Mouse (Mus musculus): ENCODE results near the gene Plxna1. TPM values are rescaled to one million over a fixed set of nuclear protein-coding genes. Genes with fewer than 3 reads are reported as not detected.

Gene Plxna1
- polyA plus RNA-seq, 1 experiment from 2014 or later, result 33.2 TPM

- Histone ChIP-seq H3K27me3 (no peaks in the 10 kb centered on the region), H3K9ac (no peak overlapping the region), H3K27ac (replicated peaks) (no peak overlapping the region; the same call in 1 of the 2 replicates), H3K4me1 (peaks cover 76% of the 10 kb centered on the region), H3K9me3 (replicated peaks) (no peaks in the 10 kb centered on the region), H3K4me3 (replicated peaks) (no peak overlapping the region), H3K36me3 (peaks cover 44% of the 10 kb centered on the region; the same call in 1 of the 2 replicates), H3K4me2 (replicated peaks) (no peak overlapping the region)
- WGBS, result 67% methylated on average over 1 of the region's 1 CpGs
- no peak for ATAC-seq (ENCODE audit: insufficient number of reproducible peaks, low FRiP score, low TSS enrichment, low read depth)
These were observed 14.6 kb downstream of the Plxna1 start for GRCm38 (mm10) chr6:89347792-89348191.

GRCm38 (mm10) chr6:89345855-89346254, 16.6 kb downstream of the Plxna1 start:
- Histone ChIP-seq H3K36me3 (peaks cover 61% of the 10 kb centered on the region), H3K27me3 (no peaks in the 10 kb centered on the region), H3K4me2 (replicated peaks) (no peak overlapping the region), H3K4me3 (replicated peaks) (no peak overlapping the region), H3K9me3 (replicated peaks) (no peaks in the 10 kb centered on the region), H3K9ac (no peak overlapping the region), H3K27ac (replicated peaks) (peak overlapping the region; percentile 93), H3K4me1 (peaks cover 56% of the 10 kb centered on the region)
- no peak for ATAC-seq (ENCODE audit: insufficient number of reproducible peaks, low FRiP score, low TSS enrichment, low read depth)
- WGBS, result 88% methylated on average over 1 of the region's 1 CpGs

- Histone ChIP-seq H3K27me3 (no peaks in the 10 kb centered on the region), H3K27ac (replicated peaks) (peak overlapping the region; percentile 93), H3K9me3 (replicated peaks) (no peaks in the 10 kb centered on the region), H3K4me3 (replicated peaks) (no peak overlapping the region), H3K36me3 (peaks cover 61% of the 10 kb centered on the region), H3K4me2 (replicated peaks) (peak overlapping the region; percentile 34), H3K9ac (no peak overlapping the region), H3K4me1 (peaks cover 52% of the 10 kb centered on the region)
- ATAC-seq (ENCODE audit: insufficient number of reproducible peaks, low FRiP score, low TSS enrichment, low read depth), result no peak
- WGBS, result 49% methylated on average over 3 of the region's 3 CpGs
These were observed 17.0 kb downstream of the Plxna1 start for GRCm38 (mm10) chr6:89345486-89345785.

DNA sequence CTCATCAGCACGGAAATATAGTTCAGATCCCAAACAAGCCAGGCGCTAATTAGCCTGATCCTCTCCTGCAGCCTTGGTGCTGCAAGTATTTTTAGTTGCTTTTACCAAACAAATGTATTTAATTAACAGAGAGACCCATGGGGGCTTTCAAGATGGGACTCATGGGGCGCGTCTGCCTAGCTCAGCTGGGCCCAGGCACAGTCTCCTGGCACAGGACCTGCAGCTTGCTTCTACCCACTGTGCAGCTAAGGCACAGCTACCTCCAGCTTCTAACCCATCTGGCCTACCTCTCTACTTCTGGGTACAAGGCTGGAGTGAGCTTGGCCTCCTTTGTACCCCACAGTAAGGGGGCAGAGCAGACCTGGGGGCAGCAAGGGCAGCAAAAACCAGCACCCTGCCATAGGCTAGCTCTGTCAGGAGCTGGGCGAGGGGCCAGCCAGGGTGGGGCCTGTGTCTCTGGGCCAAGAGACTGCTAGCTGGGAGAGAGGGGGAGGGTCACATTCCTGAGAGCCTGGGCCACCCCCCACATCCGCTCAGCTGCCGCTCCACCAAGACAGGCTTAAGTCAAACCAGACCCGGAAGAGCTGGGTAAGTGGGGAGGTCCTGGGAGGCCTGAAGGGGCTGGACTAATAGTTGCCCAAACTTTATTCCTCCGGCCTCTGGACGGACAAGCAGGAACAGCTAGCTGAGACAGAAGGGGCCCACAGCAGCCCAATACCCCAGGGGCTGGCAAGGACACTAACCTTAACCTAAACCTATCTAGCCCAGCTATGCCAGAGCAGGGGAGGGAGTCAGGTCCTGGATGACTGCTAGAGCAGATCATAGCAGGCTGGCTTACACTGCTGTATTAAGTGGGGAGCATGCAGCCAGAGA, 17.6 kb downstream of the Plxna1 start:
- H3K4me1 ChIP-seq, result peaks cover 46% of the 10 kb centered on the region
- H3K9ac ChIP-seq, result no peak overlapping the region
- ATAC-seq (ENCODE audit: insufficient number of reproducible peaks, low FRiP score, low TSS enrichment, low read depth), result peak; percentile 88
- 12% methylated on average over 10 of the region's 10 CpGs for WGBS
- H3K27me3 ChIP-seq, result no peaks in the 10 kb centered on the region
- H3K4me3 ChIP-seq (replicated peaks), result no peak overlapping the region
- no peaks in the 10 kb centered on the region for H3K9me3 ChIP-seq (replicated peaks)
- H3K4me2 ChIP-seq (replicated peaks), result peak overlapping the region; percentile 34
- peaks cover 61% of the 10 kb centered on the region for H3K36me3 ChIP-seq
- H3K27ac ChIP-seq (replicated peaks), result peak overlapping the region; percentile 93

DNA sequence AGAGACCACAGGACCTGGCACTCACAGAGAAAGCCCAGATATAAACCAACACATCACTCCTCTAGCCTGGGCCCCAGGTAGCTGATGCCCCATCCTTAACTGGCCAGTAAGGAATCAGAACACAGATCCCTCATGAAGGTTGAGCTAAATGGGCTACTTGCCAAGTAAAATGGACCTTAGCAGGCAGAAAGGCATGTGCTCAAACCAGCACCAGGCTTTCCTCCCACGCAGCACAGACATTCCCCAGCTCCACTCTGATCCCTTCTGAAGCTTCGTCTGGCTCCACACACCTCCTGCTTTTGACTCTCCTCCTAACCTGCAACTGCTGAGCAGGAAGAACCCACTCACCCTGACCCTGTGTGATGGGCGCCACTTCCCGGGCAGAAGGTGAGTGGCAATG, 20.4 kb downstream of the Plxna1 start:
- no peak overlapping the region for H3K4me2 ChIP-seq (replicated peaks)
- H3K9ac ChIP-seq, result no peak overlapping the region
- H3K27ac ChIP-seq (replicated peaks), result no peak overlapping the region
- peaks cover 32% of the 10 kb centered on the region for H3K4me1 ChIP-seq
- ATAC-seq (ENCODE audit: insufficient number of reproducible peaks, low FRiP score, low TSS enrichment, low read depth), result no peak
- H3K9me3 ChIP-seq (replicated peaks), result no peaks in the 10 kb centered on the region
- no peaks in the 10 kb centered on the region for H3K27me3 ChIP-seq
- no peak overlapping the region for H3K4me3 ChIP-seq (replicated peaks)
- 83% methylated on average over 4 of the region's 4 CpGs for WGBS
- peaks cover 69% of the 10 kb centered on the region for H3K36me3 ChIP-seq

DNA sequence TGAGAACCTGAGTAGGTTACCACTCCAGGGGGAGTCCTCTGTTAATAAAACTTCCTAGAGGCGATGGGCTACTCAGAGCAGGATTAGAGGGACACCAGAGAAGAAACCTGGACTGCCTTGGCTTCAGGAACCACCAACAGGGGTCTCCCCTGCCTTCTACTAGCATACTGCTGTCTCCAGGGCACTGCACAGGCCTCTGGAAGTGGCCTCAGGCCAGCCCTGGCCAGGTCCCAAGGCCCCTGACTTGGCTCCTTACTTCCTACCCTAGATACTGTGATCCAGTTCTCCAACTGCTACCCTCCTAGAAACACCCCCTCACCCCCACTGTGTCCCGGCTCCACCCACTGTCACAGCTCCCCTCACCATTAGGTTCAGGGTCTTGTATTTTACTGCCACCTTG, 23.0 kb downstream of the Plxna1 start:
- no peak overlapping the region for H3K27ac ChIP-seq (replicated peaks)
- H3K4me1 ChIP-seq, result peaks cover 11% of the 10 kb centered on the region
- peaks cover 92% of the 10 kb centered on the region for H3K36me3 ChIP-seq
- no peak overlapping the region for H3K4me2 ChIP-seq (replicated peaks)
- no peaks in the 10 kb centered on the region for H3K27me3 ChIP-seq
- no peaks in the 10 kb centered on the region for H3K9me3 ChIP-seq (replicated peaks)
- ATAC-seq (ENCODE audit: insufficient number of reproducible peaks, low FRiP score, low TSS enrichment, low read depth), result no peak
- H3K4me3 ChIP-seq (replicated peaks), result no peak overlapping the region
- WGBS, result 70% methylated on average over 2 of the region's 2 CpGs
- H3K9ac ChIP-seq, result no peak overlapping the region

GRCm38 (mm10) chr6:89338733-89339132, 23.7 kb downstream of the Plxna1 start:
- Histone ChIP-seq H3K27me3 (no peaks in the 10 kb centered on the region), H3K4me3 (replicated peaks) (no peak overlapping the region), H3K9me3 (replicated peaks) (no peaks in the 10 kb centered on the region), H3K4me1 (peaks cover 4% of the 10 kb centered on the region), H3K9ac (no peak overlapping the region), H3K4me2 (replicated peaks) (no peak overlapping the region), H3K36me3 (peaks cover 97% of the 10 kb centered on the region), H3K27ac (replicated peaks) (no peak overlapping the region)
- WGBS, result 92% methylated on average over 8 of the region's 8 CpGs
- ATAC-seq (ENCODE audit: insufficient number of reproducible peaks, low FRiP score, low TSS enrichment, low read depth), result no peak

- 0 out of 2 replicates have a peak, but pooled peaks have one; percentile 27 for ATAC-seq (ENCODE audit: insufficient number of reproducible peaks, low FRiP score, low TSS enrichment, low read depth)
- Histone ChIP-seq H3K4me3 (replicated peaks) (no peak overlapping the region), H3K4me2 (replicated peaks) (no peak overlapping the region), H3K9ac (no peak overlapping the region), H3K4me1 (no peaks in the 10 kb centered on the region), H3K9me3 (replicated peaks) (no peaks in the 10 kb centered on the region), H3K36me3 (peaks cover 99% of the 10 kb centered on the region), H3K27me3 (no peaks in the 10 kb centered on the region), H3K27ac (replicated peaks) (no peak overlapping the region)
- WGBS, result 88% methylated on average over 9 of the region's 9 CpGs
These were observed 24.8 kb downstream of the Plxna1 start for GRCm38 (mm10) chr6:89337574-89337973.

DNA sequence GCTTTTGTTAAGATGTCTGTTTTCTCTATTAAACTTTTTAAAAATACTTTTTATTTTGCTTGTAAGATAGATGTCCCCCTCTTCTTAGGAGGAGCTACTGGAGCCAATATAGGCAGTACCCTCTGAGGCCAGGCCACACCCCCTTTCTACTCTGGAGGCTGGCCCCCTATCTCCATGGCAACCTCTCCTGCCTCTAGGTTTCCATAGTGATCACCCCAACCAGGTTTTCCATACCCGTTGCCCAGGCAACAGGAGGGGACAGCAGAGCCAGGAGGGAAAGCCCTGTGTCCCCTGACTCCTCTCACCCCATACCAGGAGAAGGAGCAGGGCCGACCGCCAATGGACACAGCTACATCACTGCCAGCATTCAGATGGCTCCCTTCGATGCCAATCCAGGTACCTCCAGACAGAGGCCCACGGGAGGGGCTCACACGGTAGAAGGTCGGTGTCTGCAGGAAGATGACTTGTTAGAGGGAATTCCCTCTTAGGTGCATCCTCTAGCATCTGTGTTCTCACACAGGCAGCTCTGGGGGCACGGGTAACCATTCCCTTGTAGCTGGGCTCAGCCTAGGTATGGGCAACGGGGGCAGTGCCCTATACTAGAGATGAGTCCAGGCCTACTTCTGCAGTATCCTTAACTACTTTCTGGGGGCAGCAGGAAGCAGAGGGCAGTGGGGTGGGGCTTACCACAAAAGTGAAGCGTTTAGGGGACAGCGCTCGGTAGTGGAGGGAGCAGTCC, 28.3 kb downstream of the Plxna1 start:
- Histone ChIP-seq H3K27me3 (no peaks in the 10 kb centered on the region), H3K4me1 (no peaks in the 10 kb centered on the region), H3K9ac (no peak overlapping the region), H3K9me3 (replicated peaks) (no peaks in the 10 kb centered on the region), H3K4me2 (replicated peaks) (no peak overlapping the region), H3K4me3 (replicated peaks) (no peak overlapping the region), H3K36me3 (peaks cover 98% of the 10 kb centered on the region), H3K27ac (replicated peaks) (no peak overlapping the region)
- WGBS, result 81% methylated on average over 12 of the region's 12 CpGs
- ATAC-seq (ENCODE audit: insufficient number of reproducible peaks, low FRiP score, low TSS enrichment, low read depth), result no peak

DNA sequence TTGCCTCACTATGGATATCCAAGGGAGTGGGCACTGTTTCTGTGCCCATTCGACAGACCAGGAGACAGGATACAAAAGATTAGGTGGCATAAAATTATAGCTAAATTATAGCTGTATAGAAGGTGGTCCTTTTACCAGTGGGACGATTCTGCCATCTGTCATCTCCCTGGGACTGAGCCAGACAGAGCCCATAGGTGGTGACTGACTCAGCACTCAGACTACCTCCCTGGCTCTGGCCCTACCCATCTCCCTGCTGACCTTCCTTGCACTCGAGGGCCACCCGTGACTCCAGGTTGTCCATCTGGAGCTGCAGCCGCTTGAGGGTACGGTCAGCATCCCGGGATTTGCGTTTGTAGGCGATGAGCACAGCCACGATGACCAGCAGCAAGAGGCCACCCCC, 31.5 kb downstream of the Plxna1 start:
- H3K9ac ChIP-seq, result no peak overlapping the region
- peaks cover 99% of the 10 kb centered on the region for H3K36me3 ChIP-seq
- H3K4me1 ChIP-seq, result no peaks in the 10 kb centered on the region
- H3K9me3 ChIP-seq (replicated peaks), result no peaks in the 10 kb centered on the region
- no peak for ATAC-seq (ENCODE audit: insufficient number of reproducible peaks, low FRiP score, low TSS enrichment, low read depth)
- H3K27me3 ChIP-seq, result no peaks in the 10 kb centered on the region
- no peak overlapping the region for H3K4me3 ChIP-seq (replicated peaks)
- WGBS, result 97% methylated on average over 10 of the region's 10 CpGs
- H3K27ac ChIP-seq (replicated peaks), result no peak overlapping the region
- H3K4me2 ChIP-seq (replicated peaks), result no peak overlapping the region

DNA sequence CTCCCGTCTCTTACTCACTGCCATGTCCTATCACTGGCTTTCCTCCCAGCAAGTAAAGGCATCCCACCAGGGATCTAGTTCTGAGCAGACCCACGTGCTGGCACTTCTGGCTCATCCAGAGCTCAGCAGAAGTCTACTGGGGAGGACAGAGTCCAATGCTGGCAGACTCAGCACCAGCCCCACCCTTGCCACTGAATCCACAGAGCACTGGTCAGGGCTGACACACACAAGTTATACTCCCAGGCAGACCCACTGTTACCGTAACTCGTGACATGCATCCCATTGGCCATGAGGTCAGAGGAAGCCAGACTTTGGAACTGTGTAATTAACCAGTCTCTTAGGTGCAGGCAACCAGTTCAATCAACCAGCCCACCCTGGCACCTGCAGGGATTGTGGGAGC, 33.8 kb downstream of the Plxna1 start:
- Histone ChIP-seq H3K9me3 (replicated peaks) (no peaks in the 10 kb centered on the region), H3K9ac (no peak overlapping the region), H3K36me3 (peaks cover 98% of the 10 kb centered on the region), H3K4me1 (no peaks in the 10 kb centered on the region), H3K27me3 (no peaks in the 10 kb centered on the region), H3K4me3 (replicated peaks) (no peak overlapping the region), H3K27ac (replicated peaks) (no peak overlapping the region), H3K4me2 (replicated peaks) (no peak overlapping the region)
- WGBS, result 82% methylated on average over 4 of the region's 4 CpGs
- no peak for ATAC-seq (ENCODE audit: insufficient number of reproducible peaks, low FRiP score, low TSS enrichment, low read depth)

Data from embryonic facial prominence, embryonic 15.5 days (tissue).